Mouse (Mus musculus) embryonic facial prominence, embryonic 11.5 days (tissue): ENCODE data around the gene Vmn2r110. TPM values are rescaled to one million over a fixed set of nuclear protein-coding genes. Genes with fewer than 3 reads are reported as not detected.

Source experiments
- ATAC-seq: fragments of 200-750 bp; cut with Nextera tagmentation; replicated peaks from 2 replicates; pipeline ENCODE4 v1.8.0; 2017; ENCODE audit warnings: low read depth; ENCODE audit not compliant: insufficient number of reproducible peaks, low FRiP score, low TSS enrichment
- DNase-seq: peaks from one replicate; pipeline ENCODE4 v3.0.0-alpha.2; 2015; ENCODE audit warnings: low spot score
- H3K27ac ChIP-seq: fragments of 300-500 bp; sonication (generic); replicated peaks from 2 replicates; pipeline ENCODE4 v1.5.1; 2014; ENCODE audit warnings: mild to moderate bottlenecking, low read depth, low read length, control low read depth
- H3K27me3 ChIP-seq: fragments of 300-500 bp; sonication (generic); 2 replicates; pipeline ENCODE4 v1.6.1; 2014; ENCODE audit warnings: mild to moderate bottlenecking, low read length, moderate library complexity, mixed read lengths; ENCODE audit not compliant: control insufficient read depth, insufficient read depth
- H3K36me3 ChIP-seq: fragments of 300-500 bp; sonication (generic); replicated peaks from 2 replicates; pipeline ENCODE4 v1.6.1; 2014; ENCODE audit warnings: low read depth, mild to moderate bottlenecking, low read length, moderate library complexity, mixed read lengths; ENCODE audit not compliant: control insufficient read depth, insufficient read depth
- H3K4me1 ChIP-seq: fragments of 300-500 bp; sonication (generic); 2 replicates; pipeline ENCODE4 v1.6.1; 2014; ENCODE audit warnings: low read length, mixed read lengths; ENCODE audit not compliant: control insufficient read depth, insufficient read depth
- H3K4me2 ChIP-seq: fragments of 300-500 bp; sonication (generic); 2 replicates; pipeline ENCODE4 v1.6.1; 2014; ENCODE audit warnings: low read depth, mild to moderate bottlenecking, control low read depth, low read length, moderate library complexity
- H3K4me3 ChIP-seq: fragments of 300-500 bp; sonication (generic); 2 replicates; pipeline ENCODE4 v1.5.1; 2014; ENCODE audit warnings: low read depth, low read length, control low read depth
- H3K9ac ChIP-seq: fragments of 300-500 bp; sonication (generic); replicated peaks from 2 replicates; pipeline ENCODE4 v1.6.1; 2014; ENCODE audit warnings: mild to moderate bottlenecking, control low read depth, low read length
- H3K9me3 ChIP-seq: fragments of 300-500 bp; sonication (generic); replicated peaks from 2 replicates; pipeline ENCODE4 v1.6.1; 2016; ENCODE audit warnings: mild to moderate bottlenecking, low read length, inconsistent platforms, mixed read lengths; ENCODE audit not compliant: control insufficient read depth
- WGBS: fragments of 180-500 bp; shearing (Covaris S2); extraction: QIAGEN DNeasy Blood & Tissue Kit; methylation state at CpG from one replicate; pipeline ENCODE4 v1.1.7; 2014; 5-methylcytosine and 5-hydroxymethylcytosine counted together
- polyA plus RNA-seq: library from polyadenylated mRNA; unstranded; fragments of >200 nt; fragmentation: Nextera tagmentation; extraction: Ambion mirVana; gene quantifications from 2 replicates; pipeline ENCODE4 v1.2.1, GENCODE M21; 2014

The Vmn2r110 gene
- 0.04 and 0.06 TPM in 2 replicates for polyA plus RNA-seq

GRCm38 (mm10) chr17:20596323-20596722 is at the start of gene Vmn2r110:
Vmn2r110 (minus strand) TSS chr17:20596423.
- 49% methylated on average over 1 of the region's 1 CpGs for WGBS
- no peak for DNase-seq
- Histone ChIP-seq H3K9ac (no peak within 1 kb of the TSS), H3K4me1 (no peaks in the 10 kb centered on the region), H3K4me3 (no peak within 1 kb of the TSS), H3K27ac (no peak within 1 kb of the TSS), H3K4me2 (no peak within 1 kb of the TSS), H3K27me3 (no peaks in the 10 kb centered on the region), H3K9me3 (no peaks in the 10 kb centered on the region), H3K36me3 (no peaks in the 10 kb centered on the region)
- no peak for ATAC-seq

GRCm38 (mm10) chr17:20624777-20625176 is 28.6 kb upstream of the Vmn2r110 start, which contains the start of gene Fpr-rs3:
Fpr-rs3 (minus strand) TSS chr17:20624877.
- no peak within 1 kb of the TSS for H3K4me3 ChIP-seq
- H3K27me3 ChIP-seq = no peaks in the 10 kb centered on the region
- no peak within 1 kb of the TSS for H3K9ac ChIP-seq
- ATAC-seq = no peak
- no peaks in the 10 kb centered on the region for H3K36me3 ChIP-seq
- no peak for DNase-seq
- no peaks in the 10 kb centered on the region for H3K9me3 ChIP-seq
- no peak within 1 kb of the TSS for H3K4me2 ChIP-seq
- no peaks in the 10 kb centered on the region for H3K4me1 ChIP-seq
- no peak within 1 kb of the TSS for H3K27ac ChIP-seq

GRCm38 (mm10) chr17:20564656-20565055 is 31.6 kb downstream of the Vmn2r110 start, which contains the start of gene Vmn2r109:
Vmn2r109 (minus strand) TSS chr17:20564756.
- DNase-seq (no peak), ATAC-seq (no peak)
- no peaks in the 10 kb centered on the region for H3K36me3 ChIP-seq
- H3K9me3 ChIP-seq = no peaks in the 10 kb centered on the region
- no peak within 1 kb of the TSS for H3K4me2 ChIP-seq
- H3K27me3 ChIP-seq = no peaks in the 10 kb centered on the region
- H3K9ac ChIP-seq = no peak within 1 kb of the TSS
- H3K27ac ChIP-seq = no peak within 1 kb of the TSS
- WGBS = 86% methylated on average over 1 of the region's 1 CpGs
- H3K4me1 ChIP-seq = no peaks in the 10 kb centered on the region
- H3K4me3 ChIP-seq = no peak within 1 kb of the TSS

Other genes starting within 250 kb of the Vmn2r110 start
- not detected in 2 replicates for gene Vmn1r224, start 182.3 kb downstream of the Vmn2r110 start, polyA plus RNA-seq
- gene Vmn2r108, start 115.1 kb downstream of the Vmn2r110 start, polyA plus RNA-seq = not detected in 2 replicates
- not detected in 2 replicates for gene Vmn1r225, start 98.3 kb downstream of the Vmn2r110 start, polyA plus RNA-seq
- gene Vmn2r109, start 31.7 kb downstream of the Vmn2r110 start, polyA plus RNA-seq = not detected in 2 replicates
- gene Fpr-rs3, start 28.5 kb upstream of the Vmn2r110 start, polyA plus RNA-seq = not detected in 2 replicates
- gene Vmn1r226, start 86.4 kb upstream of the Vmn2r110 start, polyA plus RNA-seq = not detected in 2 replicates
- not detected in 2 replicates for gene Vmn1r227, start 133.4 kb upstream of the Vmn2r110 start, polyA plus RNA-seq
- not detected in 2 replicates for gene Vmn1r228, start 189.7 kb upstream of the Vmn2r110 start, polyA plus RNA-seq
- gene Vmn1r229, start 215.1 kb upstream of the Vmn2r110 start, polyA plus RNA-seq = not detected in 2 replicates
- gene Vmn1r230, start 244.0 kb upstream of the Vmn2r110 start, polyA plus RNA-seq = not detected in 2 replicates